Mouse (Mus musculus) limb, embryonic 14.5 days (tissue): ENCODE results near the gene Klhdc8b. TPM values are rescaled to one million over a fixed set of nuclear protein-coding genes. Genes with fewer than 3 reads are reported as not detected.

Source experiments
- ATAC-seq: fragments of 200-750 bp; cut with Nextera tagmentation; 2 replicates; pipeline ENCODE4 v1.8.0; 2017; ENCODE audit warnings: low read depth, moderate number of reproducible peaks, moderate TSS enrichment; ENCODE audit not compliant: low FRiP score
- DNase-seq: peaks from one replicate; pipeline ENCODE4 v3.0.0-alpha.2; 2015; ENCODE audit warnings: low spot score
- H3K27ac ChIP-seq: fragments of 300-500 bp; sonication (generic); replicated peaks from 2 replicates; pipeline ENCODE4 v1.5.1; 2014; ENCODE audit warnings: low read depth, mild to moderate bottlenecking, low read length, moderate library complexity, mixed read lengths
- H3K27me3 ChIP-seq: fragments of 300-500 bp; sonication (generic); 2 replicates; pipeline ENCODE4 v1.6.1; 2014; ENCODE audit warnings: low read length, mixed read lengths; ENCODE audit not compliant: control insufficient read depth, insufficient read depth
- H3K36me3 ChIP-seq: fragments of 300-500 bp; sonication (generic); 2 replicates; pipeline ENCODE4 v1.6.1; 2014; ENCODE audit warnings: mild to moderate bottlenecking, low read length, moderate library complexity, mixed read lengths; ENCODE audit not compliant: control insufficient read depth, insufficient read depth
- H3K4me1 ChIP-seq: fragments of 300-500 bp; sonication (generic); 2 replicates; pipeline ENCODE4 v1.6.1; 2014; ENCODE audit warnings: antibody characterized with exemption, low read length, mixed read lengths; ENCODE audit not compliant: control insufficient read depth, insufficient read depth
- H3K4me2 ChIP-seq: fragments of 300-500 bp; sonication (generic); replicated peaks from 2 replicates; pipeline ENCODE4 v1.6.1; 2014; ENCODE audit warnings: low read depth, mild to moderate bottlenecking, low read length, moderate library complexity; ENCODE audit not compliant: severe bottlenecking
- H3K4me3 ChIP-seq: fragments of 300-500 bp; sonication (generic); replicated peaks from 2 replicates; pipeline ENCODE4 v1.5.1; 2014; ENCODE audit warnings: low read length
- H3K9ac ChIP-seq: fragments of 300-500 bp; sonication (generic); 2 replicates; pipeline ENCODE4 v1.6.1; 2014; ENCODE audit warnings: mild to moderate bottlenecking, low read depth, low read length, moderate library complexity; ENCODE audit not compliant: severe bottlenecking
- H3K9me3 ChIP-seq: fragments of 300-500 bp; sonication (generic); 2 replicates; pipeline ENCODE4 v1.6.1; 2016; ENCODE audit warnings: low read length; ENCODE audit not compliant: control insufficient read depth
- POLR2A ChIP-seq: fragments of 200-500 bp; IDR thresholded peaks from 2 replicates; pipeline ENCODE4 v1.8.0; 2012; ENCODE audit warnings: inconsistent platforms, mild to moderate bottlenecking, moderate library complexity, borderline replicate concordance; ENCODE audit not compliant: insufficient read depth, insufficient read length; ENCODE audit errors: extremely low read depth
- WGBS: fragments of 180-500 bp; shearing (Covaris S2); extraction: QIAGEN DNeasy Blood & Tissue Kit; methylation state at CpG from one replicate; pipeline ENCODE4 v1.1.7; 2014; 5-methylcytosine and 5-hydroxymethylcytosine counted together
- polyA plus RNA-seq, 2 experiments: library from polyadenylated mRNA; depleted of rRNA in 1 of 2; stranded (reverse) in 1 of 2; unstranded in 1 of 2; fragments of >200 nt; fragmentation: Nextera tagmentation in 1 of 2; extraction: Ambion mirVana in 1 of 2; gene quantifications; 2 replicates each; pipeline versions ENCODE4 v1.2.1 to v1.2.3; 2012 to 2014

Gene Klhdc8b
- polyA plus RNA-seq, 2 experiments: 27.7 to 43.1 TPM

DNA sequence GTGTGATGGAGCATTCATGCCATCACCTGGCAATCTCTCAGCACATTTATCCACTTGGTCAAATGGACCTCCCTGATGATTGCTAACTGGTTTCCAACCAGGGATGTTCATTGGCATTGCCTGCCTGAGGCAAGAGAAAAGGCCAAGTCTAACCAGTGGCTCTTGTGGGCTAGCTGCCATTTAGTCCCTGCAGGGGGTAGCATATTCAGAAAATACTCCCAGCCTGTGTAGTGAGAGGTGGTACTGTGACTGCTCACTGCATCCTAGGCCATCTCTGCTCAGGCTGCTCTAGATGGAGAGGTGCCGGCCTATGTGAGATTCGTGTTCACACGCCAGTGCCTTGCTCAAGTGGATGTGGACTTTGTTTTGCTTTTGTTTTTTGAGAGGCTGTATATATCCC lies 63.1 kb downstream of the Klhdc8b start:
- Histone ChIP-seq H3K4me1 (no peaks in the 10 kb centered on the region), H3K9ac (no peak overlapping the region), H3K4me2 (no peak overlapping the region), H3K27me3 (no peaks in the 10 kb centered on the region), H3K4me3 (no peak overlapping the region), H3K36me3 (peaks cover 15% of the 10 kb centered on the region), H3K27ac (no peak overlapping the region), H3K9me3 (no peaks in the 10 kb centered on the region)
- no peak for TF ChIP-seq POLR2A
- DNase-seq (no peak), ATAC-seq (no peak)
- 91% methylated on average over 3 of the region's 3 CpGs for WGBS

Other genes with a start within 250 kb of the Klhdc8b start
- 49.7 and 57.4 TPM in 2 replicates for gene Dag1, start 197.6 kb downstream of the Klhdc8b start, polyA plus RNA-seq (2012; rRNA removed)
- 77.4 and 82.5 TPM in 2 replicates for gene Dag1, start 197.6 kb downstream of the Klhdc8b start, polyA plus RNA-seq (2014; fragmentation: Nextera tagmentation; extraction: Ambion mirVana)
- gene Nicn1, start 171.2 kb downstream of the Klhdc8b start, polyA plus RNA-seq (2012; rRNA removed): 37.5 and 61.3 TPM in 2 replicates
- 40.2 and 49.6 TPM in 2 replicates for gene Nicn1, start 171.2 kb downstream of the Klhdc8b start, polyA plus RNA-seq (2014; fragmentation: Nextera tagmentation; extraction: Ambion mirVana)
- gene Amt, start 164.7 kb downstream of the Klhdc8b start, polyA plus RNA-seq (2012; rRNA removed): 28.2 and 29.7 TPM in 2 replicates
- 6.9 and 7.0 TPM in 2 replicates for gene Amt, start 164.7 kb downstream of the Klhdc8b start, polyA plus RNA-seq (2014; fragmentation: Nextera tagmentation; extraction: Ambion mirVana)
- 214 and 240 TPM in 2 replicates for gene Rhoa, start 155.5 kb downstream of the Klhdc8b start, polyA plus RNA-seq (2012; rRNA removed)
- gene Rhoa, start 155.5 kb downstream of the Klhdc8b start, polyA plus RNA-seq (2014; fragmentation: Nextera tagmentation; extraction: Ambion mirVana): 296 and 326 TPM in 2 replicates
- 36.8 and 41.4 TPM in 2 replicates for gene Tcta, start 155.4 kb downstream of the Klhdc8b start, polyA plus RNA-seq (2012; rRNA removed)
- 37.4 and 38.6 TPM in 2 replicates for gene Tcta, start 155.4 kb downstream of the Klhdc8b start, polyA plus RNA-seq (2014; fragmentation: Nextera tagmentation; extraction: Ambion mirVana)
- gene Gpx1, start 122.7 kb downstream of the Klhdc8b start, polyA plus RNA-seq (2012; rRNA removed): 476 and 533 TPM in 2 replicates
- 686 and 718 TPM in 2 replicates for gene Gpx1, start 122.7 kb downstream of the Klhdc8b start, polyA plus RNA-seq (2014; fragmentation: Nextera tagmentation; extraction: Ambion mirVana)
- gene Usp4, start 113.7 kb downstream of the Klhdc8b start, polyA plus RNA-seq (2012; rRNA removed): 86.1 and 86.8 TPM in 2 replicates
- 102 and 107 TPM in 2 replicates for gene Usp4, start 113.7 kb downstream of the Klhdc8b start, polyA plus RNA-seq (2014; fragmentation: Nextera tagmentation; extraction: Ambion mirVana)
- gene 1700102P08Rik, start 68.8 kb downstream of the Klhdc8b start, polyA plus RNA-seq (2012; rRNA removed): 1.0 TPM in 2 replicates
- 0.96 and 1.2 TPM in 2 replicates for gene 1700102P08Rik, start 68.8 kb downstream of the Klhdc8b start, polyA plus RNA-seq (2014; fragmentation: Nextera tagmentation; extraction: Ambion mirVana)
- 1.5 and 2.2 TPM in 2 replicates for gene Ccdc36, start 33.1 kb downstream of the Klhdc8b start, polyA plus RNA-seq (2012; rRNA removed)
- gene Ccdc36, start 33.1 kb downstream of the Klhdc8b start, polyA plus RNA-seq (2014; fragmentation: Nextera tagmentation; extraction: Ambion mirVana): 1.3 and 1.7 TPM in 2 replicates
- not detected in 2 replicates for gene BC048562, start 25.1 kb downstream of the Klhdc8b start, polyA plus RNA-seq (2012; rRNA removed)
- not detected in 2 replicates for gene BC048562, start 25.1 kb downstream of the Klhdc8b start, polyA plus RNA-seq (2014; fragmentation: Nextera tagmentation; extraction: Ambion mirVana)
- gene Ccdc71, start 1.1 kb downstream of the Klhdc8b start, polyA plus RNA-seq (2012; rRNA removed): 29.2 and 34.4 TPM in 2 replicates
- gene Ccdc71, start 1.1 kb downstream of the Klhdc8b start, polyA plus RNA-seq (2014; fragmentation: Nextera tagmentation; extraction: Ambion mirVana): 45.4 and 49.8 TPM in 2 replicates
- gene Lamb2, start 18.2 kb upstream of the Klhdc8b start, polyA plus RNA-seq (2012; rRNA removed): 214 and 236 TPM in 2 replicates
- 59.0 and 69.4 TPM in 2 replicates for gene Lamb2, start 18.2 kb upstream of the Klhdc8b start, polyA plus RNA-seq (2014; fragmentation: Nextera tagmentation; extraction: Ambion mirVana)
- gene Usp19, start 29.0 kb upstream of the Klhdc8b start, polyA plus RNA-seq (2012; rRNA removed): 160 and 219 TPM in 2 replicates
- gene Usp19, start 29.0 kb upstream of the Klhdc8b start, polyA plus RNA-seq (2014; fragmentation: Nextera tagmentation; extraction: Ambion mirVana): 59.3 and 66.4 TPM in 2 replicates
- gene Qars, start 46.1 kb upstream of the Klhdc8b start, polyA plus RNA-seq (2012; rRNA removed): 238 and 323 TPM in 2 replicates
- gene Qars, start 46.1 kb upstream of the Klhdc8b start, polyA plus RNA-seq (2014; fragmentation: Nextera tagmentation; extraction: Ambion mirVana): 108 and 117 TPM in 2 replicates
- gene Qrich1, start 55.2 kb upstream of the Klhdc8b start, polyA plus RNA-seq (2012; rRNA removed): 126 and 157 TPM in 2 replicates
- gene Qrich1, start 55.2 kb upstream of the Klhdc8b start, polyA plus RNA-seq (2014; fragmentation: Nextera tagmentation; extraction: Ambion mirVana): 120 and 132 TPM in 2 replicates
- 208 and 280 TPM in 2 replicates for gene Impdh2, start 98.7 kb upstream of the Klhdc8b start, polyA plus RNA-seq (2012; rRNA removed)
- gene Impdh2, start 98.7 kb upstream of the Klhdc8b start, polyA plus RNA-seq (2014; fragmentation: Nextera tagmentation; extraction: Ambion mirVana): 184 and 191 TPM in 2 replicates
- gene Ndufaf3, start 105.9 kb upstream of the Klhdc8b start, polyA plus RNA-seq (2012; rRNA removed): 23.1 and 28.3 TPM in 2 replicates
- gene Ndufaf3, start 105.9 kb upstream of the Klhdc8b start, polyA plus RNA-seq (2014; fragmentation: Nextera tagmentation; extraction: Ambion mirVana): 40.9 and 42.7 TPM in 2 replicates
- 144 and 198 TPM in 2 replicates for gene Dalrd3, start 108.3 kb upstream of the Klhdc8b start, polyA plus RNA-seq (2012; rRNA removed)
- 124 and 132 TPM in 2 replicates for gene Dalrd3, start 108.3 kb upstream of the Klhdc8b start, polyA plus RNA-seq (2014; fragmentation: Nextera tagmentation; extraction: Ambion mirVana)
- gene Wdr6, start 117.2 kb upstream of the Klhdc8b start, polyA plus RNA-seq (2012; rRNA removed): 123 and 175 TPM in 2 replicates
- 91.5 and 115 TPM in 2 replicates for gene Wdr6, start 117.2 kb upstream of the Klhdc8b start, polyA plus RNA-seq (2014; fragmentation: Nextera tagmentation; extraction: Ambion mirVana)
- gene P4htm, start 136.1 kb upstream of the Klhdc8b start, polyA plus RNA-seq (2012; rRNA removed): 14.3 and 17.8 TPM in 2 replicates
- 7.8 and 8.8 TPM in 2 replicates for gene P4htm, start 136.1 kb upstream of the Klhdc8b start, polyA plus RNA-seq (2014; fragmentation: Nextera tagmentation; extraction: Ambion mirVana)
- gene Arih2, start 187.8 kb upstream of the Klhdc8b start, polyA plus RNA-seq (2012; rRNA removed): 46.2 and 48.5 TPM in 2 replicates
- 35.7 and 39.8 TPM in 2 replicates for gene Arih2, start 187.8 kb upstream of the Klhdc8b start, polyA plus RNA-seq (2014; fragmentation: Nextera tagmentation; extraction: Ambion mirVana)
- gene Slc25a20, start 200.5 kb upstream of the Klhdc8b start, polyA plus RNA-seq (2012; rRNA removed): 16.6 and 20.7 TPM in 2 replicates
- 28.2 and 29.1 TPM in 2 replicates for gene Slc25a20, start 200.5 kb upstream of the Klhdc8b start, polyA plus RNA-seq (2014; fragmentation: Nextera tagmentation; extraction: Ambion mirVana)
- gene Prkar2a, start 227.7 kb upstream of the Klhdc8b start, polyA plus RNA-seq (2012; rRNA removed): 18.5 and 20.4 TPM in 2 replicates
- 33.6 and 34.1 TPM in 2 replicates for gene Prkar2a, start 227.7 kb upstream of the Klhdc8b start, polyA plus RNA-seq (2014; fragmentation: Nextera tagmentation; extraction: Ambion mirVana)